Mouse (Mus musculus) natural killer cell, adult 2 months (primary cell): ENCODE results near the gene Pdlim5.
A peak's percentile ranks its signal among the peaks of the same experiment; 100 is the strongest.
"Not testable (repeated sequence)": the region's sequence is repeated elsewhere in the genome, so short reads cannot be mapped to it uniquely, and the experiment has no call there.

ENCODE experiments used
- DNase-seq, 2 experiments: peaks; one replicate each; pipeline ENCODE4 v3.0.0; 2022; ENCODE audit warnings: low spot score in 2 of 2

The Pdlim5 gene

GRCm38 (mm10) chr3:142395520-142396193, at the start of gene Pdlim5:
Gene Pdlim5, minus strand, starts transcription at chr3:142395696.
- peak; percentile 94 for DNase-seq

- no peak for DNase-seq
Measured at GRCm38 (mm10) chr3:142443710-142444043, 48.2 kb upstream of the Pdlim5 start.

- DNase-seq, result peak; percentile 71 to 82
Measured at GRCm38 (mm10) chr3:142443006-142443709, 47.7 kb upstream of the Pdlim5 start.

- no peak for DNase-seq
Measured at GRCm38 (mm10) chr3:142442161-142442560, 46.7 kb upstream of the Pdlim5 start.

- no peak for DNase-seq
Measured at GRCm38 (mm10) chr3:142441142-142441541, 45.6 kb upstream of the Pdlim5 start.

- no peak for DNase-seq
Measured at GRCm38 (mm10) chr3:142440191-142440590, 44.7 kb upstream of the Pdlim5 start.

GRCm38 (mm10) chr3:142439591-142440093, 44.1 kb upstream of the Pdlim5 start:
- peak in 1 of 2 experiments; percentile 5 for DNase-seq

GRCm38 (mm10) chr3:142438630-142439029, 43.1 kb upstream of the Pdlim5 start:
- not testable (repeated sequence) for DNase-seq

- DNase-seq, result peak in 1 of 2 experiments; percentile 22
Measured at GRCm38 (mm10) chr3:142436824-142437223, 41.3 kb upstream of the Pdlim5 start.

GRCm38 (mm10) chr3:142436212-142436611, 40.7 kb upstream of the Pdlim5 start:
- DNase-seq, result no peak

- DNase-seq, result no peak
Measured at GRCm38 (mm10) chr3:142434786-142435168, 39.3 kb upstream of the Pdlim5 start.

GRCm38 (mm10) chr3:142434127-142434785, 38.8 kb upstream of the Pdlim5 start:
- DNase-seq, result no peak

GRCm38 (mm10) chr3:142431481-142431880, 36.0 kb upstream of the Pdlim5 start:
- DNase-seq, result no peak

GRCm38 (mm10) chr3:142430048-142430447, 34.6 kb upstream of the Pdlim5 start:
- no peak for DNase-seq

GRCm38 (mm10) chr3:142426806-142427205, 31.3 kb upstream of the Pdlim5 start:
- DNase-seq, result no peak

- DNase-seq, result no peak
Measured at GRCm38 (mm10) chr3:142424134-142424533, 28.6 kb upstream of the Pdlim5 start.

GRCm38 (mm10) chr3:142423501-142423917, 28.0 kb upstream of the Pdlim5 start:
- no peak for DNase-seq

GRCm38 (mm10) chr3:142422229-142422628, 26.7 kb upstream of the Pdlim5 start:
- DNase-seq, result no peak

- no peak for DNase-seq
Measured at GRCm38 (mm10) chr3:142421470-142421869, 26.0 kb upstream of the Pdlim5 start.

- no peak for DNase-seq
Measured at GRCm38 (mm10) chr3:142417996-142418395, 22.5 kb upstream of the Pdlim5 start.

GRCm38 (mm10) chr3:142413345-142413885, 17.9 kb upstream of the Pdlim5 start:
- DNase-seq, result no peak

GRCm38 (mm10) chr3:142410930-142411329, 15.4 kb upstream of the Pdlim5 start:
- no peak for DNase-seq
